Mouse (Mus musculus) embryonic facial prominence, embryonic 11.5 days (tissue): ENCODE measurements around the gene Pltp. TPM values are rescaled to one million over a fixed set of nuclear protein-coding genes. Genes with fewer than 3 reads are reported as not detected.

ENCODE experiments used
- ATAC-seq: fragments of 200-750 bp; cut with Nextera tagmentation; replicated peaks from 2 replicates; pipeline ENCODE4 v1.8.0; 2017; ENCODE audit warnings: low read depth; ENCODE audit not compliant: insufficient number of reproducible peaks, low FRiP score, low TSS enrichment
- DNase-seq: peaks from one replicate; pipeline ENCODE4 v3.0.0-alpha.2; 2015; ENCODE audit warnings: low spot score
- H3K27ac ChIP-seq: fragments of 300-500 bp; sonication (generic); replicated peaks from 2 replicates; pipeline ENCODE4 v1.5.1; 2014; ENCODE audit warnings: mild to moderate bottlenecking, low read depth, low read length, control low read depth
- H3K27me3 ChIP-seq: fragments of 300-500 bp; sonication (generic); 2 replicates; pipeline ENCODE4 v1.6.1; 2014; ENCODE audit warnings: mild to moderate bottlenecking, low read length, moderate library complexity, mixed read lengths; ENCODE audit not compliant: control insufficient read depth, insufficient read depth
- H3K36me3 ChIP-seq: fragments of 300-500 bp; sonication (generic); replicated peaks from 2 replicates; pipeline ENCODE4 v1.6.1; 2014; ENCODE audit warnings: low read depth, mild to moderate bottlenecking, low read length, moderate library complexity, mixed read lengths; ENCODE audit not compliant: control insufficient read depth, insufficient read depth
- H3K4me1 ChIP-seq: fragments of 300-500 bp; sonication (generic); 2 replicates; pipeline ENCODE4 v1.6.1; 2014; ENCODE audit warnings: low read length, mixed read lengths; ENCODE audit not compliant: control insufficient read depth, insufficient read depth
- H3K4me2 ChIP-seq: fragments of 300-500 bp; sonication (generic); 2 replicates; pipeline ENCODE4 v1.6.1; 2014; ENCODE audit warnings: low read depth, mild to moderate bottlenecking, control low read depth, low read length, moderate library complexity
- H3K4me3 ChIP-seq: fragments of 300-500 bp; sonication (generic); 2 replicates; pipeline ENCODE4 v1.5.1; 2014; ENCODE audit warnings: low read depth, low read length, control low read depth
- H3K9ac ChIP-seq: fragments of 300-500 bp; sonication (generic); replicated peaks from 2 replicates; pipeline ENCODE4 v1.6.1; 2014; ENCODE audit warnings: mild to moderate bottlenecking, control low read depth, low read length
- H3K9me3 ChIP-seq: fragments of 300-500 bp; sonication (generic); replicated peaks from 2 replicates; pipeline ENCODE4 v1.6.1; 2016; ENCODE audit warnings: mild to moderate bottlenecking, low read length, inconsistent platforms, mixed read lengths; ENCODE audit not compliant: control insufficient read depth
- WGBS: fragments of 180-500 bp; shearing (Covaris S2); extraction: QIAGEN DNeasy Blood & Tissue Kit; methylation state at CpG from one replicate; pipeline ENCODE4 v1.1.7; 2014; 5-methylcytosine and 5-hydroxymethylcytosine counted together
- polyA plus RNA-seq: library from polyadenylated mRNA; unstranded; fragments of >200 nt; fragmentation: Nextera tagmentation; extraction: Ambion mirVana; gene quantifications from 2 replicates; pipeline ENCODE4 v1.2.1, GENCODE M21; 2014

Gene Pltp
- polyA plus RNA-seq, 1 experiment from 2014 or later: 41.8 TPM

- ATAC-seq: no peak
- WGBS: 78% methylated on average over 4 of the region's 4 CpGs
- H3K36me3 ChIP-seq: peaks cover 4% of the 10 kb centered on the region
These were observed 67.1 kb downstream of the Pltp start for GRCm38 (mm10) chr2:164790451-164790850.

More at GRCm38 (mm10) chr2:164790451-164790850, 67.1 kb downstream of the Pltp start:
- Histone ChIP-seq H3K4me1 (no peaks in the 10 kb centered on the region), H3K4me2 (no peak overlapping the region), H3K9me3 (no peaks in the 10 kb centered on the region), H3K9ac (no peak overlapping the region), H3K4me3 (no peak overlapping the region), H3K27me3 (no peaks in the 10 kb centered on the region), H3K27ac (no peak overlapping the region)
- no peak for DNase-seq

Other genes with a start within 250 kb of the Pltp start
- gene Wfdc6b, start 244.2 kb downstream of the Pltp start, polyA plus RNA-seq: not detected in 2 replicates
- not detected in 2 replicates for gene Wfdc8, start 244.1 kb downstream of the Pltp start, polyA plus RNA-seq
- not detected in 2 replicates for gene Wfdc16, start 218.9 kb downstream of the Pltp start, polyA plus RNA-seq
- not detected in 2 replicates for gene Wfdc10, start 201.7 kb downstream of the Pltp start, polyA plus RNA-seq
- gene Wfdc9, start 201.1 kb downstream of the Pltp start, polyA plus RNA-seq: not detected in 2 replicates
- not detected in 2 replicates for gene Wfdc11, start 183.6 kb downstream of the Pltp start, polyA plus RNA-seq
- not detected in 2 replicates for gene Wfdc13, start 172.6 kb downstream of the Pltp start, polyA plus RNA-seq
- gene Spint4, start 159.2 kb downstream of the Pltp start, polyA plus RNA-seq: not detected in 2 replicates
- not detected in 2 replicates for gene Spint5, start 142.4 kb downstream of the Pltp start, polyA plus RNA-seq
- gene Wfdc3, start 111.8 kb downstream of the Pltp start, polyA plus RNA-seq: 0.38 and 0.46 TPM in 2 replicates
- 82.0 and 83.1 TPM in 2 replicates for gene Dnttip1, start 111.7 kb downstream of the Pltp start, polyA plus RNA-seq
- gene Ube2c, start 87.8 kb downstream of the Pltp start, polyA plus RNA-seq: 534 and 547 TPM in 2 replicates
- gene Tnnc2, start 77.7 kb downstream of the Pltp start, polyA plus RNA-seq: 4.3 and 11.2 TPM in 2 replicates
- 9.9 and 10.5 TPM in 2 replicates for gene Snx21, start 71.9 kb downstream of the Pltp start, polyA plus RNA-seq
- 9.6 and 11.6 TPM in 2 replicates for gene Acot8, start 52.8 kb downstream of the Pltp start, polyA plus RNA-seq
- gene Zswim3, start 52.6 kb downstream of the Pltp start, polyA plus RNA-seq: 9.8 and 11.3 TPM in 2 replicates
- gene Zswim1, start 35.0 kb downstream of the Pltp start, polyA plus RNA-seq: 20.4 and 21.2 TPM in 2 replicates
- gene Spata25, start 29.2 kb downstream of the Pltp start, polyA plus RNA-seq: 0.36 TPM in 1 of 2 replicates, not detected in the other
- 102 TPM in 2 replicates for gene Ctsa, start 24.8 kb downstream of the Pltp start, polyA plus RNA-seq
- 3.0 and 4.7 TPM in 2 replicates for gene Neurl2, start 24.3 kb downstream of the Pltp start, polyA plus RNA-seq
- 57.1 and 68.6 TPM in 2 replicates for gene Pcif1, start 21.6 kb upstream of the Pltp start, polyA plus RNA-seq
- 8.0 and 10.0 TPM in 2 replicates for gene Zfp335, start 54.0 kb upstream of the Pltp start, polyA plus RNA-seq
- gene Mmp9, start 83.1 kb upstream of the Pltp start, polyA plus RNA-seq: 1.5 and 1.6 TPM in 2 replicates
- 0.94 and 1.4 TPM in 2 replicates for gene Slc12a5, start 103.1 kb upstream of the Pltp start, polyA plus RNA-seq
- 64.9 and 71.9 TPM in 2 replicates for gene Ncoa5, start 177.2 kb upstream of the Pltp start, polyA plus RNA-seq
- 5.3 and 6.1 TPM in 2 replicates for gene Cd40, start 197.9 kb upstream of the Pltp start, polyA plus RNA-seq
- gene 1700025C18Rik, start 233.0 kb upstream of the Pltp start, polyA plus RNA-seq: not detected in 2 replicates